Mouse (Mus musculus): ENCODE results near the gene Rbbp9. TPM values are rescaled to one million over a fixed set of nuclear protein-coding genes. Genes with fewer than 3 reads are reported as not detected.

Gene Rbbp9
- polyA plus RNA-seq, 1 experiment from 2014 or later, result 84.7 TPM

DNA sequence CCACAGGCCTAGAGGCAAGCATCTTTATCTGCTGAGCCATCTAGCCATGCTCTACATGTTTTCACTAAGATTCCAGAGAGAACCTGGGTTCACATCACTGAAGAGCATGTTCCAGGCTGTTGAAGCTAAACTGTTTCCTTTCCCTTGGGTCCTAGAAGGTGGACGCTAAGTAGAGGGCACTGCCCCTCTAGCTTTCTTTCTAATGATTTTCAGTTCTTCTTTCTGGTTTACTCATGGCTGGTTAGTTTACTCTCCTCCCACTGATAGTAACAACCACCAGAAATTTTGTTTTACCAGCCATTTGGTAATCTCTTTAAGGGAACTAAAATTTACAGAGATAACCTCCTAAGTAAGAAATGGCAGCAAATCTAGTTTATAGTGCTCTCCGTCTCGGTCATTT is 3.2 kb upstream of the Rbbp9 start:
- no peak overlapping the region for H3K4me3 ChIP-seq (ENCODE audit: low read length)

DNA sequence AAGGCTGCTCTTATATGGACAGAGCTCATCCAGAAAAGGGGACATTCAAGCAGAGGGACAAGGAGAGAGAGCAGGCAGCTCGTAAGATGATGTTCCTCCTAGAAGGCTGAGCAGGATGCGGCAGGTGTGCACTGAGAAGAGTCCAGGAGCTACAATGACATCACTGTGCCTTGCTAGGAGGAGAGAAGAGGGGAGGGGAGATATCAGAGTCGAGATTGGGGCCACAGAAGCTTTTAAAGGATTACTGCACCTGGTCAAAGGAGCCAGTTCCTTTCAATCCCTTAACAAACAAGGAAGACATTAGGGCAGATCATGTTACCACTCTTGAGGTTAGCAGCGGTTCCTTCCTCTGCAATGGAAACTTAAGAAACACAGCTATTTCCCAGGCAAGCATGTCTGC is 3.1 kb downstream of the Rbbp9 start:
- Histone ChIP-seq H3K4me2 (replicated peaks; ENCODE audit: low read depth, low read length) (no peak overlapping the region), H3K9ac (ENCODE audit: low read depth, low read length) (no peak overlapping the region), H3K9me3 (ENCODE audit: control insufficient read depth, low read length) (no peaks in the 10 kb centered on the region), H3K4me3 (ENCODE audit: low read length) (no peak overlapping the region), H3K36me3 (ENCODE audit: control insufficient read depth, insufficient read depth, low read length) (peaks cover 38% of the 10 kb centered on the region), H3K27ac (ENCODE audit: low read depth, low read length) (no peak overlapping the region), H3K4me1 (ENCODE audit: control insufficient read depth, insufficient read depth, low read length) (peaks cover 5% of the 10 kb centered on the region; the same call in 1 of the 2 replicates), H3K27me3 (ENCODE audit: control insufficient read depth, insufficient read depth, low read length) (no peaks in the 10 kb centered on the region)
- WGBS, result 75% methylated on average over 4 of the region's 4 CpGs
- no peak for ATAC-seq (ENCODE audit: low FRiP score, low TSS enrichment)

More for the DNA sequence above, 3.2 kb upstream of the Rbbp9 start:
- Histone ChIP-seq H3K27me3 (ENCODE audit: control insufficient read depth, insufficient read depth, low read length) (no peaks in the 10 kb centered on the region), H3K4me2 (replicated peaks; ENCODE audit: low read depth, low read length) (no peak overlapping the region), H3K36me3 (ENCODE audit: control insufficient read depth, insufficient read depth, low read length) (no peaks in the 10 kb centered on the region), H3K9me3 (ENCODE audit: control insufficient read depth, low read length) (no peaks in the 10 kb centered on the region), H3K9ac (ENCODE audit: low read depth, low read length) (no peak overlapping the region), H3K4me1 (ENCODE audit: control insufficient read depth, insufficient read depth, low read length) (peaks cover 15% of the 10 kb centered on the region), H3K27ac (ENCODE audit: low read depth, low read length) (no peak overlapping the region)
- no peak for ATAC-seq (ENCODE audit: low FRiP score, low TSS enrichment)
- 96% methylated on average over 3 of the region's 3 CpGs for WGBS

DNA sequence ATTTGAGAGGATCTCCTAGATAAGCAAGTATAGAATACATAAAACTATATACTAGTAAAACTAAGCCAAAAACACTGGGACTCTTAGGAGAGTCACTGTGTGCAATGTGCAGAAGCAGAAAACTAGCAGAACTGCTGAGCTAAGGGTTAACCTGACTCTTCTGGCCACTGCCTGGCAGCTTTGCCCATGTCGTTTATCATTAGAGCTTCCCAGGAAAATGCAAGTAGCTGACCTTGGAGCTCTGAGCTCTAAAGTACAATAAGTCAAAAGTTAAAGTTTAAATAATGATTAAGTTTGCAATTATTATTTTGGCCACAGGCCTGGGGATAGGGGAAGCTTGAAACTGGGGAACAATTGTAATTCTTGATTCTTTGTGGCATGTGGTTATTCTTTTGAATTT is 5.2 kb downstream of the Rbbp9 start:
- H3K4me2 ChIP-seq (replicated peaks; ENCODE audit: low read depth, low read length), result no peak overlapping the region
- no peaks in the 10 kb centered on the region for H3K27me3 ChIP-seq (ENCODE audit: control insufficient read depth, insufficient read depth, low read length)
- no peaks in the 10 kb centered on the region for H3K9me3 ChIP-seq (ENCODE audit: control insufficient read depth, low read length)
- no peak overlapping the region for H3K4me3 ChIP-seq (ENCODE audit: low read length)
- peak overlapping the region; percentile 48; the same call in 1 of the 2 replicates for H3K27ac ChIP-seq (ENCODE audit: low read depth, low read length)
- H3K36me3 ChIP-seq (ENCODE audit: control insufficient read depth, insufficient read depth, low read length), result peaks cover 54% of the 10 kb centered on the region
- ATAC-seq (ENCODE audit: low FRiP score, low TSS enrichment), result no peak
- H3K4me1 ChIP-seq (ENCODE audit: control insufficient read depth, insufficient read depth, low read length), result peaks cover 5% of the 10 kb centered on the region; the same call in 1 of the 2 replicates
- H3K9ac ChIP-seq (ENCODE audit: low read depth, low read length), result no peak overlapping the region
- WGBS, result 39% methylated on average over 1 of the region's 1 CpGs

DNA sequence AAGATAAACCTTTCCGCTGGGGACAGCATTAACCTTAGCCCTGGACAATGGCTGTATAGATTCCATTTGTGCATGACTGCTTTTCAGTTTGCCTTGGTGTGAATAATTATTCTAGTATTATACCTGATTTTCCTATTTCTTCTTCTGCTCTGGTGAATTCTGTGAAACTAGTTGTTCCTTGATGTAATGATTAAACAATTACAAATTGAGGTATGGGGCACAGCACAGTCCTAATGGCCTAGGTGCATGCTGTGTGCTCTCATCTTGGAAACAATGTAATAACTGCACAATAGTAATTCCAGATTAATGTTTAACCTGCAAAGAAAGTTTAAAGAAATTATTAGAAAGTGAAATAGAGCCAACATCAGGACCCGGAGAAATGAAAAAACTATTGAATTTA is 5.6 kb downstream of the Rbbp9 start:
- Histone ChIP-seq H3K4me3 (ENCODE audit: low read length) (no peak overlapping the region), H3K36me3 (ENCODE audit: control insufficient read depth, insufficient read depth, low read length) (peaks cover 58% of the 10 kb centered on the region), H3K9me3 (ENCODE audit: control insufficient read depth, low read length) (no peaks in the 10 kb centered on the region), H3K4me1 (ENCODE audit: control insufficient read depth, insufficient read depth, low read length) (peaks cover 5% of the 10 kb centered on the region; the same call in 1 of the 2 replicates), H3K9ac (ENCODE audit: low read depth, low read length) (no peak overlapping the region), H3K27me3 (ENCODE audit: control insufficient read depth, insufficient read depth, low read length) (no peaks in the 10 kb centered on the region), H3K4me2 (replicated peaks; ENCODE audit: low read depth, low read length) (no peak overlapping the region), H3K27ac (ENCODE audit: low read depth, low read length) (no peak overlapping the region)
- 82% methylated on average over 2 of the region's 2 CpGs for WGBS
- peak; percentile 56; the same call in 1 of the 2 replicates for ATAC-seq (ENCODE audit: low FRiP score, low TSS enrichment)

DNA sequence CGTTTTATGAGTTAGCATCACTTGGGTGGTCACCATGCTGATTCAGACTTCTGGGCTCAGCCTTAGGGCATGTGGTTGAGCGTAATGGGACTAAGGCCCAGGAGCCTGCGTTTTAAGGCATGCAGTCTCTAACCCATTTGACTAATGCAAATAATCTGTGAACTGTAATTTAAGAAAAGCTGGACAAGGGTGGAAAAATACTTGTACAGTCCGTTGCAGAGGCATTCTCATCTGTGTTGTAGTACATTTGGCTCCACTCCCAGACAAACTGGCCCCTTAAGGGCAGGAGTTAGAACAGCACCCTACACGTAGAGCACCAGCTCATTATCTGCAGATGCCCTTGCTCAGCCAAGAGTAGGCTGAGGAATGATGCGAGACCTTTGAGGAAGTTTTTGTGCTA is 6.0 kb downstream of the Rbbp9 start:
- H3K36me3 ChIP-seq (ENCODE audit: control insufficient read depth, insufficient read depth, low read length), result peaks cover 63% of the 10 kb centered on the region
- no peaks in the 10 kb centered on the region for H3K9me3 ChIP-seq (ENCODE audit: control insufficient read depth, low read length)
- WGBS, result 64% methylated on average over 6 of the region's 6 CpGs
- H3K4me2 ChIP-seq (replicated peaks; ENCODE audit: low read depth, low read length), result 0 out of 2 replicates have a peak overlapping the region, but pooled peaks have one; percentile 8
- H3K4me1 ChIP-seq (ENCODE audit: control insufficient read depth, insufficient read depth, low read length), result 0 out of 2 replicates have a peak, but pooled peaks cover 2% of the 10 kb centered on the region
- no peaks in the 10 kb centered on the region for H3K27me3 ChIP-seq (ENCODE audit: control insufficient read depth, insufficient read depth, low read length)
- no peak overlapping the region for H3K9ac ChIP-seq (ENCODE audit: low read depth, low read length)
- H3K4me3 ChIP-seq (ENCODE audit: low read length), result no peak overlapping the region
- ATAC-seq (ENCODE audit: low FRiP score, low TSS enrichment), result peak; percentile 65; the same call in 1 of the 2 replicates
- no peak overlapping the region; the same call in 1 of the 2 replicates for H3K27ac ChIP-seq (ENCODE audit: low read depth, low read length)

DNA sequence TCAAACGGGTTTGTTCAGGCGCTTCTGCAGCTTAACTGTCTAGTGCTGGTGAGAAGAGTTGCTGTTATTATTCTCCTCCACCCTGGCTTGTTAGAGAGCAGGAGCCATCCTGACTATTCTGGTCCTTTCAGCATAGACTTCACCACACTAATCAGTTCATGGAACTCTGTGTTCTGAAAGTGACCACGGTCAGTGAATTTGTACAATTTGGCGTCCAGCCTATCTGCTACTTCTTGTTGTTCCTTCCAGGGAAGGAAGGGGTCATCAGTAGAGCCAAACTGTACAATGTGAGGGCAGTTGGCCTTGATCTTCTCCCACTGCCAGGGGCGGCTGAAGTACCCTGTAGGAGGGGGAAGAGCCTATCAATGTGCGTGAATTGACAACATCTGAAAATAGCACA is 7.0 kb downstream of the Rbbp9 start:
- no peak overlapping the region for H3K4me2 ChIP-seq (replicated peaks; ENCODE audit: low read depth, low read length)
- no peak overlapping the region for H3K4me3 ChIP-seq (ENCODE audit: low read length)
- no peaks in the 10 kb centered on the region for H3K27me3 ChIP-seq (ENCODE audit: control insufficient read depth, insufficient read depth, low read length)
- no peak overlapping the region for H3K9ac ChIP-seq (ENCODE audit: low read depth, low read length)
- peaks cover 72% of the 10 kb centered on the region for H3K36me3 ChIP-seq (ENCODE audit: control insufficient read depth, insufficient read depth, low read length)
- ATAC-seq (ENCODE audit: low FRiP score, low TSS enrichment), result no peak
- WGBS, result 91% methylated on average over 6 of the region's 6 CpGs
- no peaks in the 10 kb centered on the region for H3K9me3 ChIP-seq (ENCODE audit: control insufficient read depth, low read length)
- no peaks in the 10 kb centered on the region for H3K4me1 ChIP-seq (ENCODE audit: control insufficient read depth, insufficient read depth, low read length)
- H3K27ac ChIP-seq (ENCODE audit: low read depth, low read length), result no peak overlapping the region

DNA sequence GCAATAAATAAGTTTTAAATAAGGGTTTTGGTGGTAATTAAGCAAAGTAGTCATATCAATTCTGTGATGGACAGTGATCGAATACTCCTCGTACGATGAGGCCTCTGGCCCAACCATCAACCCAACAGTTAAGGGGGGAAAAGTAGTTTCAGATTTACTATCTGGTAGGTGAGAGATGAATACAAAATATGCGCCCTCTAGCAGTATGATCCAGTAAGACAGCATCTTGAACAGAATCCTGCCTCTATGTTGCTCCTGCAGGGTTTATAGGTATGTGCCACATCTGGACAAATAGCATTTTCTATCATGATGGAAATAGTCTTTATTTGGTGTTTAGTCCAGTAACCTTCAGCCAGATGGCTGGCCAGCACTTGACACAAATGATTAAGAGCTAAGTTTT is 9.4 kb downstream of the Rbbp9 start:
- H3K4me1 ChIP-seq (ENCODE audit: control insufficient read depth, insufficient read depth, low read length), result no peaks in the 10 kb centered on the region
- WGBS, result 90% methylated on average over 4 of the region's 4 CpGs
- H3K4me2 ChIP-seq (replicated peaks; ENCODE audit: low read depth, low read length), result no peak overlapping the region
- ATAC-seq (ENCODE audit: low FRiP score, low TSS enrichment), result no peak
- no peak overlapping the region for H3K27ac ChIP-seq (ENCODE audit: low read depth, low read length)
- H3K36me3 ChIP-seq (ENCODE audit: control insufficient read depth, insufficient read depth, low read length), result peaks cover 80% of the 10 kb centered on the region
- H3K4me3 ChIP-seq (ENCODE audit: low read length), result no peak overlapping the region
- H3K9ac ChIP-seq (ENCODE audit: low read depth, low read length), result no peak overlapping the region
- H3K9me3 ChIP-seq (ENCODE audit: control insufficient read depth, low read length), result no peaks in the 10 kb centered on the region
- no peaks in the 10 kb centered on the region for H3K27me3 ChIP-seq (ENCODE audit: control insufficient read depth, insufficient read depth, low read length)

DNA sequence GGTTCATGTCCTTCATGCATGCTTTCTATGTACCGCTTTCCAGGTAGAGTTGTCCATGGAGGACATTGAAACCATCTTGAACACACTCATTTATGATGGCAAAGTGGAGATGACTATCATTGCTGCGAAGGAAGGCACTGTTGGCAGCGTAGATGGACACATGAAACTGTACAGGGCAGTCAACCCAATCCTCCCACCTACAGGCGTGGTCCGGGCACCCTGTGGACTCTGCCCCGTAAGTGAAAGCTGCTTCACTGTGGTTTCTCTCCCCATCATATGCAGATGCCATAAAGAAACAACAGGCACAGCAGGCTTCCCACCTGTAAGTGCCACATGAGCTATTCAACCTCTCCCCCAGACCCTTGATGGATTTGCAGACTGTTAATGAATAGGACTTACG is 13.5 kb downstream of the Rbbp9 start:
- H3K4me2 ChIP-seq (replicated peaks; ENCODE audit: low read depth, low read length), result no peak overlapping the region
- H3K36me3 ChIP-seq (ENCODE audit: control insufficient read depth, insufficient read depth, low read length), result peaks cover 93% of the 10 kb centered on the region
- no peaks in the 10 kb centered on the region for H3K27me3 ChIP-seq (ENCODE audit: control insufficient read depth, insufficient read depth, low read length)
- H3K4me3 ChIP-seq (ENCODE audit: low read length), result no peak overlapping the region
- H3K4me1 ChIP-seq (ENCODE audit: control insufficient read depth, insufficient read depth, low read length), result no peaks in the 10 kb centered on the region
- no peak overlapping the region for H3K9ac ChIP-seq (ENCODE audit: low read depth, low read length)
- H3K9me3 ChIP-seq (ENCODE audit: control insufficient read depth, low read length), result no peaks in the 10 kb centered on the region
- 80% methylated on average over 7 of the region's 7 CpGs for WGBS
- no peak overlapping the region for H3K27ac ChIP-seq (ENCODE audit: low read depth, low read length)
- no peak for ATAC-seq (ENCODE audit: low FRiP score, low TSS enrichment)

DNA sequence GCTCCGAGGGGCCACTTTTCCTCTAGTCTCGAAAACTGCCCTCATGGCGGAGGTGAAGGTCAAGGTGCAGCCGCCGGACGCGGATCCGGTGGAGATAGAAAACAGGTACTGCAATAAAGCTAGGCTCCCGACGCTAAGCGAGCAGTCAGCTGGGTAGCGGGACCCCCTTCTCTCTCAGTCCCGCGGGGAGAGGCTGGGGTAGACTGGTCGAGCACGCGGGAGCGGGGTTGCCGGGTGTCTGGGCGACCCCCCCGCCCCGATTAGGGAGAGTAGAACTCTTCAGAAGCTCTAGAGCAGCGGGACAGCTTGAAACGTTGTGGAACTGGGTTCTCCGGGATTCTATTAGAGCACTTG is 22.9 kb downstream of the Rbbp9 start:
- peak; percentile 59 for ATAC-seq (ENCODE audit: low FRiP score, low TSS enrichment)
- H3K9me3 ChIP-seq (ENCODE audit: control insufficient read depth, low read length), result no peaks in the 10 kb centered on the region

More for the DNA sequence above, 22.9 kb downstream of the Rbbp9 start:
- Histone ChIP-seq H3K9ac (ENCODE audit: low read depth, low read length) (peak overlapping the region; percentile 91), H3K4me1 (ENCODE audit: control insufficient read depth, insufficient read depth, low read length) (peaks cover 5% of the 10 kb centered on the region; the same call in 1 of the 2 replicates), H3K4me2 (replicated peaks; ENCODE audit: low read depth, low read length) (peak overlapping the region; percentile 81), H3K36me3 (ENCODE audit: control insufficient read depth, insufficient read depth, low read length) (peaks cover 18% of the 10 kb centered on the region), H3K27ac (ENCODE audit: low read depth, low read length) (peak overlapping the region; percentile 87), H3K4me3 (ENCODE audit: low read length) (peak overlapping the region; percentile 63), H3K27me3 (ENCODE audit: control insufficient read depth, insufficient read depth, low read length) (no peaks in the 10 kb centered on the region)
- under 1% methylated on average over 25 of the region's 25 CpGs for WGBS
